Mouse (Mus musculus): ENCODE results near the gene Insl3.

DNA sequence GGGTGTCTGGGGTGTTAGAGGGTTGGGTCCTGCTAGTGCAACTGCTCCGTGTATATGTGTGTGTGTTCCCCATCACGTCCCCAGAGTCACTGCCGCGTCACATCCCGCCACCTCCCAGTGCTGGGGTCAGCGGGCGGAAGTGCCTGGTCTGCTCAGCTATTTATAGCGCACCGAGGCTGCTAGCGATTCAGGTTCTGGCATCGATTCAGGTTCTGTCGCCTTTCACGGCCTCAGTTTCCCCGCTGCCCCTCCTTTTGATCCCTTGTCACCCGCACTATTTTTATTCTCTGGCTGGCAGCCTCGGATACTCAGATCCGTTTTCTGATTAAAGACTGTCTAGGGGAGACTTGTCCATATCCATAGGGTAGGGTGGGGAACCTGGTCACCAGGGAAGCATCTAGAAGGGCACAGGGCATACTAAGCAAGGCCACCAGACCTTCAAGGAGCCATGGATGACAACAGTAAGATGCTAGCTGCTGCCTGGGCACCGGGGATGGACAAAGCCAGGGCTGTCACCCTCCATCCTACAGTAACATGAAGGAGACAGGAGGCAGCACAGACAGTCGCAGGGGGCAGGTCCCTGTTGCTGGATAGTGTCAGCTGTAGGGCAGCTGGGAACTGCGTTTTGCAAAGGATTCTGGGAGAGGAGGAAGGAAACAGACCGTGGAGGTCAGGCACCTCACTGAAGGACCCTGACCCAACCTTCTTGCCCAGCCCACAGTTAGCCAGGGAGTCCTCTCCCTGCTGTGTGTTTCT, 20.6 kb upstream of the Insl3 start:
- TF ChIP-seq CTCF (IDR thresholded peaks at IDR 0.05; ENCODE audit: low read depth): no peak
- no peak for TF ChIP-seq EP300 (IDR thresholded peaks at IDR 0.05; ENCODE audit: low read depth)
